Comparison of ENCODE assay signal across 13 mouse cellular contexts in genomic region chr9:70203267-70204076, GRCm38 (mm10). TPM values are rescaled to one million over a fixed set of nuclear protein-coding genes. Genes with fewer than 3 reads are reported as not detected.
A peak's percentile ranks its signal among the peaks of the same experiment; 100 is the strongest.
DNase-seq lines count a peak whose midpoint lies in the region; ATAC-seq lines count a peak whose summit lies in the region.
"Had no signal": no experiment of that assay in that cellular context is flagged by ENCODE, and none has a peak within 500 bp of the region (broad histone marks: within the 10 kb centered on the region; RNA-seq: fewer than 3 reads in every experiment).

No protein-coding gene starts in this region.

- no peak for ATAC-seq in erythroblast, adult 5-6 weeks (replicated peaks; ENCODE audit: low FRiP score, poor library complexity, severe bottlenecking)
- ATAC-seq: forebrain, embryonic 14.5 days; intestine, embryonic 15.5 days; Patski had no signal

- peak; percentile 81 for DNase-seq in A20 (ENCODE audit: low read depth, low spot score)
- peak; percentile 31 to 39 for DNase-seq in B cell, adult 2 months
- peak; percentile 55 for DNase-seq in ES-CJ7 (ENCODE audit: low read depth, low spot score)
- DNase-seq in retina, embryonic 14.5 days (ENCODE audit: low spot score): peak; percentile 56
- no peak for DNase-seq in kidney, adult 11 months
- no peak for DNase-seq in heart, adult 11 months
- DNase-seq: adrenal gland, adult 8-10 months; cerebellum, adult 11 months; cerebellum, adult 9-11 months had no signal

RNA-seq across cellular contexts. Expression of gene Myo1e, which starts 3.7 kb away (rescaled TPM):
- not detected in 2 replicates for total RNA-seq in erythroblast, adult 5-6 weeks (2015; ENCODE audit: low replicate concordance)
- total RNA-seq in erythroblast, adult 5-6 weeks (2017; ENCODE audit: low replicate concordance): not detected in 2 replicates

Comparison
In these comparisons a context has a peak if more than half of its experiments do, and no peak if none do; other contexts are left out.
1. DNase-seq: peak in A20 (single experiment), B cell, adult 2 months (2 of 2), ES-CJ7 (single experiment) and retina, embryonic 14.5 days (single experiment); none in kidney, adult 11 months (single experiment) and heart, adult 11 months (single experiment).